Mouse (Mus musculus) CH12.LX (cell line): ENCODE measurements around the gene Arhgap28. TPM values are rescaled to one million over a fixed set of nuclear protein-coding genes. Genes with fewer than 3 reads are reported as not detected.

Source experiments
- DNase-seq: peaks from one replicate; pipeline ENCODE4 v3.0.0-alpha.2; 2013; ENCODE audit errors: extremely low read depth
- H3K27ac ChIP-seq: 2 replicates; pipeline ENCODE4 v1.5.1; 2012; ENCODE audit warnings: low read depth, mild to moderate bottlenecking, control low read depth, moderate library complexity; ENCODE audit not compliant: insufficient read depth
- H3K27me3 ChIP-seq: replicated peaks from 2 replicates; pipeline ENCODE3; 2012; ENCODE audit warnings: inconsistent platforms
- H3K36me3 ChIP-seq, 2 experiments: replicated peaks in 1 of 2; 2 replicates each; pipeline versions ENCODE3 to v1.6.1; 2012; ENCODE audit warnings: inconsistent platforms in 1 of 2, low read length in 1 of 2, mild to moderate bottlenecking in 1 of 2, mixed read lengths in 1 of 2, moderate library complexity in 1 of 2; ENCODE audit not compliant: control insufficient read depth in 1 of 2, insufficient read depth in 1 of 2
- H3K4me1 ChIP-seq, 2 experiments: 2 replicates each; pipeline ENCODE4 v1.6.1; 2012; ENCODE audit warnings: inconsistent platforms in 1 of 2, moderate library complexity in 1 of 2; ENCODE audit not compliant: insufficient read depth in 2 of 2, control insufficient read depth in 1 of 2
- H3K4me2 ChIP-seq: 2 replicates; pipeline ENCODE4 v1.6.1; 2012; ENCODE audit warnings: low read depth, mild to moderate bottlenecking, control low read depth; ENCODE audit not compliant: poor library complexity, insufficient read depth, severe bottlenecking
- H3K4me3 ChIP-seq, 3 experiments: fragments of 150-350 bp in 1 of 3; sonication (generic) in 1 of 3; replicated peaks in 1 of 3; 2 replicates each; pipeline versions ENCODE3 to v1.5.1; 2011 to 2012; ENCODE audit warnings: low read depth in 2 of 3, low read length in 2 of 3, mild to moderate bottlenecking in 2 of 3, moderate library complexity in 2 of 3, control low read depth in 1 of 3, improper control_type of control experiment in 1 of 3, inconsistent platforms in 1 of 3, mixed read lengths in 1 of 3; ENCODE audit not compliant: poor library complexity in 1 of 3
- H3K79me2 ChIP-seq: replicated peaks from 2 replicates; pipeline ENCODE4 v1.6.1; 2012; ENCODE audit warnings: mild to moderate bottlenecking, moderate library complexity; ENCODE audit not compliant: control insufficient read depth, poor library complexity, insufficient read depth, severe bottlenecking; ENCODE audit errors: extremely low read depth
- H3K9ac ChIP-seq: 2 replicates; pipeline ENCODE4 v1.6.1; 2012; ENCODE audit warnings: low read depth, mild to moderate bottlenecking, control low read depth, moderate library complexity; ENCODE audit not compliant: insufficient read depth
- H3K9me3 ChIP-seq: replicated peaks from 2 replicates; pipeline ENCODE3; 2012; ENCODE audit warnings: low read length, inconsistent platforms, mixed read lengths
- CHD2 ChIP-seq: IDR thresholded peaks from 2 replicates; pipeline ENCODE4 v1.6.1; 2011; ENCODE audit warnings: low read length, improper control_type of control experiment
- E2F4 ChIP-seq: IDR thresholded peaks from 2 replicates; pipeline ENCODE4 v1.6.1; 2011; ENCODE audit warnings: low read depth, low read length, improper control_type of control experiment; ENCODE audit not compliant: insufficient replicate concordance
- ELF1 ChIP-seq: IDR thresholded peaks from 2 replicates; pipeline ENCODE4 v1.6.1; 2014; ENCODE audit warnings: low read depth, mild to moderate bottlenecking, inconsistent platforms, low read length, improper control_type of control experiment
- EP300 ChIP-seq: IDR thresholded peaks from 2 replicates; pipeline ENCODE4 v1.6.1; 2011; ENCODE audit warnings: low read length, improper control_type of control experiment
- ETS1 ChIP-seq: conservative IDR thresholded peaks from 2 replicates; pipeline ENCODE4 v1.6.1; 2012; ENCODE audit warnings: low read depth, mild to moderate bottlenecking, inconsistent platforms, low read length, improper control_type of control experiment, moderate library complexity
- GABPA ChIP-seq: IDR thresholded peaks from 2 replicates; pipeline ENCODE4 v1.6.1; 2012; ENCODE audit warnings: low read depth, low read length, improper control_type of control experiment, inconsistent platforms; ENCODE audit not compliant: insufficient replicate concordance
- IRF4 ChIP-seq: IDR thresholded peaks from 2 replicates; pipeline ENCODE4 v1.6.1; 2014; ENCODE audit warnings: low read depth, mild to moderate bottlenecking, inconsistent platforms, low read length, improper control_type of control experiment
- MAZ ChIP-seq: IDR thresholded peaks from 2 replicates; pipeline ENCODE4 v1.6.1; 2012; ENCODE audit warnings: low read depth, mild to moderate bottlenecking, inconsistent platforms, low read length, improper control_type of control experiment, moderate library complexity
- MYC ChIP-seq: IDR thresholded peaks from 2 replicates; pipeline ENCODE4 v1.6.1; 2011; ENCODE audit warnings: low read depth, mild to moderate bottlenecking, improper control_type of control experiment, low read length
- POLR2AphosphoS2 ChIP-seq: IDR thresholded peaks from 2 replicates; pipeline ENCODE4 v1.6.1; 2011; ENCODE audit warnings: low read depth, low read length, improper control_type of control experiment
- RAD21 ChIP-seq: IDR thresholded peaks from 2 replicates; pipeline ENCODE4 v1.6.1; 2011; ENCODE audit warnings: low read depth, mild to moderate bottlenecking, low read length, improper control_type of control experiment, moderate library complexity
- RCOR1 ChIP-seq: conservative IDR thresholded peaks from 2 replicates; pipeline ENCODE4 v1.6.1; 2012; ENCODE audit warnings: low read depth, mild to moderate bottlenecking, inconsistent platforms, low read length, improper control_type of control experiment
- SIN3A ChIP-seq: IDR thresholded peaks from 2 replicates; pipeline ENCODE4 v1.6.1; 2012; ENCODE audit warnings: low read length, improper control_type of control experiment, inconsistent platforms
- TCF12 ChIP-seq: IDR thresholded peaks from 2 replicates; pipeline ENCODE4 v1.6.1; 2014; ENCODE audit warnings: low read depth, mild to moderate bottlenecking, inconsistent platforms, low read length, improper control_type of control experiment
- USF1 ChIP-seq: IDR thresholded peaks from 2 replicates; pipeline ENCODE4 v1.6.1; 2014; ENCODE audit warnings: low read depth, mild to moderate bottlenecking, inconsistent platforms, low read length, improper control_type of control experiment
- dilution Hi-C: fragments of 300-500 bp; cut with MboI; formaldehyde crosslinking; loops from 2 replicates; pipeline ENCODE4 v1.14.3; 2020; ENCODE audit warnings: low sequenced_read_pairs; ENCODE audit not compliant: extremely low pct_unique_long_range_greater_than_20kb, extremely low pct_ligation_motif_present
- in situ Hi-C: fragments of 300-500 bp; cut with MboI; formaldehyde crosslinking; loops from 3 replicates; pipeline ENCODE4 v1.14.3; 2019; ENCODE audit warnings: low sequenced_read_pairs, low pct_ligation_motif_present, low pct_unique_long_range_greater_than_20kb, mixed read lengths
- polyA plus RNA-seq: library from polyadenylated mRNA; unstranded; fragments of >175 nt; gene quantifications from 2 replicates; pipeline ENCODE4 v1.2.1, GENCODE M21; 2012; ENCODE audit warnings: low read depth; ENCODE audit not compliant: insufficient read length
- total RNA-seq, 2 experiments: library from RNA; depleted of rRNA; stranded (reverse); fragments of 300-350 nt in 1 of 2; fragments of >200 nt in 1 of 2; gene quantifications; 2 replicates each; pipeline ENCODE4 v1.2.3; 2012 to 2014

Gene Arhgap28
- total and polyA plus RNA-seq, 3 experiments: not detected

DNA sequence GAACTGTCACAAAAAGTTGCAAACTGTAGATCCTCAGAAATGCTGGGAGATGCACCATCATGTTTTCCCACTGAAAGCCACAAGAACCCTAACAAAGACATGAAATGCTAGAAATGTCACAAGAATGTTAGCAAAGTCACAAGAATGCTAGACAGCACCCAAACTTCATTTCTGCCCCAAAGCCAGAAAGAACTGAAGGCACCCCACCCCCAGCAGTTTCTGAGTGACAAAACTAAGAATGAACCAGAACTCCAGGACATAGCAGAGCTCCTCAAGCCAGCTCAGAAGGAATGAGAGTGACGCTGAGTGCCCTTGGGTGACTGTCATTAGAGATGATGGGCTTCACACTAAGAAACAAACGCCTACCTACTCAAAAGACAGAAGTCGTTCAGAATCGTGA lies 68.4 kb downstream of the Arhgap28 start:
- H3K36me3 ChIP-seq: no peaks in the 10 kb centered on the region
- DNase-seq: no peak
- H3K9me3 ChIP-seq: peaks cover 76% of the 10 kb centered on the region
- H3K9ac ChIP-seq: no peak overlapping the region
- no peaks in the 10 kb centered on the region for H3K79me2 ChIP-seq
- no peaks in the 10 kb centered on the region for H3K27me3 ChIP-seq
- in situ Hi-C loops (no loop called here), dilution Hi-C loops (no loop called here)
- H3K27ac ChIP-seq: no peak overlapping the region
- H3K4me3 ChIP-seq: no peak overlapping the region
- no peaks in the 10 kb centered on the region for H3K4me1 ChIP-seq
- no peak overlapping the region for H3K4me2 ChIP-seq
- no peak for TF ChIP-seq SIN3A
- TF ChIP-seq MAZ: no peak
- TF ChIP-seq RAD21: no peak
- TF ChIP-seq E2F4: no peak
- no peak for TF ChIP-seq EP300
- TF ChIP-seq, all 38 proteins: peak for 0

GRCm38 (mm10) chr17:67931396-67931795 lies 72.5 kb downstream of the Arhgap28 start:
- no peaks in the 10 kb centered on the region for H3K79me2 ChIP-seq
- no peak overlapping the region for H3K9ac ChIP-seq
- no peak overlapping the region for H3K4me2 ChIP-seq
- H3K4me1 ChIP-seq: no peaks in the 10 kb centered on the region
- no peak for DNase-seq
- peaks cover 75% of the 10 kb centered on the region for H3K9me3 ChIP-seq
- dilution Hi-C loops: no loop called here
- no peak for TF ChIP-seq MYC
- no peak for TF ChIP-seq CHD2
- TF ChIP-seq USF1: no peak
- TF ChIP-seq E2F4: no peak
- no peak for TF ChIP-seq TCF12
- no peak for TF ChIP-seq GABPA
- TF ChIP-seq RCOR1: no peak
- no peak for TF ChIP-seq POLR2AphosphoS2
- TF ChIP-seq ELF1: no peak
- no peak for TF ChIP-seq ETS1
- TF ChIP-seq RAD21: no peak
- TF ChIP-seq IRF4: no peak
- TF ChIP-seq, all 38 proteins: peak for 0
- in situ Hi-C loops: no loop called here
- Histone ChIP-seq H3K27me3 (no peaks in the 10 kb centered on the region), H3K4me3 (no peak overlapping the region), H3K27ac (no peak overlapping the region), H3K36me3 (no peaks in the 10 kb centered on the region)
